Mouse (Mus musculus) bone marrow macrophage, adult 2 months (primary cell): ENCODE measurements around the gene Cisd3. TPM values are rescaled to one million over a fixed set of nuclear protein-coding genes. Genes with fewer than 3 reads are reported as not detected.

Source experiments
- H3K27ac ChIP-seq: 2 replicates; pipeline ENCODE4 v1.5.1; 2012; ENCODE audit warnings: low read depth, low read length; ENCODE audit not compliant: insufficient read depth
- H3K4me1 ChIP-seq: 2 replicates; pipeline ENCODE4 v1.6.1; 2012; ENCODE audit warnings: low read length; ENCODE audit not compliant: control insufficient read depth, insufficient read depth
- H3K4me3 ChIP-seq: 2 replicates; pipeline ENCODE4 v1.5.1; 2012; ENCODE audit warnings: mild to moderate bottlenecking, low read length, moderate library complexity; ENCODE audit not compliant: insufficient read depth
- CTCF ChIP-seq: IDR thresholded peaks from 2 replicates; pipeline ENCODE4 v1.5.1; 2012; ENCODE audit warnings: low read depth, mild to moderate bottlenecking, low read length, moderate library complexity
- POLR2A ChIP-seq: IDR thresholded peaks from 2 replicates; pipeline ENCODE4 v1.6.1; 2012; ENCODE audit warnings: mild to moderate bottlenecking, low read depth, low read length, borderline replicate concordance
- polyA plus RNA-seq: library from polyadenylated mRNA; stranded (reverse); fragments of >200 nt; gene quantifications from 2 replicates; pipeline ENCODE4 v1.2.4, GENCODE M21; 2012; ENCODE audit not compliant: missing spikeins, insufficient read depth, insufficient read length

The Cisd3 gene
- polyA plus RNA-seq, 1 experiment: 45.2 TPM

- Histone ChIP-seq H3K4me1 (peaks cover 17% of the 10 kb centered on the region), H3K27ac (peak within 1 kb of the TSS; percentile 60), H3K4me3 (peak within 1 kb of the TSS; percentile 75)
- TF ChIP-seq CTCF (0 out of 2 replicates have a peak, but pooled peaks have one; percentile 8), POLR2A (no peak)
Measured at GRCm38 (mm10) chr11:97662893-97663527, 22.6 kb upstream of the Cisd3 start, which contains the start of gene Mllt6. TSS of gene Mllt6 (plus strand) at chr11:97663414.

GRCm38 (mm10) chr11:97663528-97664338 lies 21.9 kb upstream of the Cisd3 start:
- TF ChIP-seq CTCF (no peak), POLR2A (no peak)
- H3K4me1 ChIP-seq: peaks cover 15% of the 10 kb centered on the region
- H3K4me3 ChIP-seq: peak overlapping the region; percentile 75
- H3K27ac ChIP-seq: 0 out of 2 replicates have a peak overlapping the region, but pooled peaks have one; percentile 22

GRCm38 (mm10) chr11:97664339-97664665 lies 21.3 kb upstream of the Cisd3 start:
- peaks cover 15% of the 10 kb centered on the region for H3K4me1 ChIP-seq
- H3K27ac ChIP-seq: no peak overlapping the region
- TF ChIP-seq POLR2A: no peak
- TF ChIP-seq CTCF: no peak
- H3K4me3 ChIP-seq: peak overlapping the region; percentile 75

- H3K4me3 ChIP-seq: peak overlapping the region; percentile 75
- no peak overlapping the region for H3K27ac ChIP-seq
- H3K4me1 ChIP-seq: peaks cover 15% of the 10 kb centered on the region
- no peak for TF ChIP-seq CTCF
Measured at GRCm38 (mm10) chr11:97664771-97665240, 20.8 kb upstream of the Cisd3 start.

GRCm38 (mm10) chr11:97665431-97665830 lies 20.2 kb upstream of the Cisd3 start:
- Histone ChIP-seq H3K4me1 (peaks cover 15% of the 10 kb centered on the region), H3K4me3 (no peak overlapping the region), H3K27ac (no peak overlapping the region)
- TF ChIP-seq POLR2A: no peak
- TF ChIP-seq CTCF: no peak

- TF ChIP-seq CTCF: 0 out of 2 replicates have a peak, but pooled peaks have one; percentile 10
- TF ChIP-seq POLR2A: no peak
Measured at GRCm38 (mm10) chr11:97666221-97666620, 19.4 kb upstream of the Cisd3 start.

GRCm38 (mm10) chr11:97666794-97667193 lies 18.8 kb upstream of the Cisd3 start:
- H3K27ac ChIP-seq: no peak overlapping the region
- H3K4me1 ChIP-seq: peaks cover 8% of the 10 kb centered on the region
- H3K4me3 ChIP-seq: no peak overlapping the region

More at GRCm38 (mm10) chr11:97666221-97666620, 19.4 kb upstream of the Cisd3 start:
- peaks cover 10% of the 10 kb centered on the region for H3K4me1 ChIP-seq
- H3K27ac ChIP-seq: no peak overlapping the region
- H3K4me3 ChIP-seq: no peak overlapping the region

GRCm38 (mm10) chr11:97668160-97668559 lies 17.5 kb upstream of the Cisd3 start:
- Histone ChIP-seq H3K4me3 (no peak overlapping the region), H3K27ac (no peak overlapping the region), H3K4me1 (0 out of 2 replicates have a peak, but pooled peaks cover 2% of the 10 kb centered on the region)
- TF ChIP-seq POLR2A (no peak), CTCF (no peak)

More at GRCm38 (mm10) chr11:97666794-97667193, 18.8 kb upstream of the Cisd3 start:
- no peak for TF ChIP-seq CTCF
- no peak for TF ChIP-seq POLR2A

- Histone ChIP-seq H3K4me3 (no peak overlapping the region), H3K4me1 (0 out of 2 replicates have a peak, but pooled peaks cover 2% of the 10 kb centered on the region), H3K27ac (no peak overlapping the region)
- TF ChIP-seq POLR2A (no peak), CTCF (no peak)
Measured at GRCm38 (mm10) chr11:97669268-97669667, 16.4 kb upstream of the Cisd3 start.

GRCm38 (mm10) chr11:97669829-97670228 lies 15.8 kb upstream of the Cisd3 start:
- Histone ChIP-seq H3K4me1 (no peaks in the 10 kb centered on the region), H3K27ac (no peak overlapping the region), H3K4me3 (no peak overlapping the region)
- TF ChIP-seq POLR2A (no peak), CTCF (no peak)
